Mouse (Mus musculus) liver, embryonic 12.5 days (tissue): Measurements from ENCODE around the gene Zfp11. TPM values are rescaled to one million over a fixed set of nuclear protein-coding genes. Genes with fewer than 3 reads are reported as not detected.
"Not testable (repeated sequence)": the region's sequence is repeated elsewhere in the genome, so short reads cannot be mapped to it uniquely, and the experiment has no call there.

Experiments used
- ATAC-seq: fragments of 200-750 bp; cut with Nextera tagmentation; 2 replicates; pipeline ENCODE4 v1.8.0; 2017; ENCODE audit warnings: moderate number of reproducible peaks, mild to moderate bottlenecking, moderate library complexity
- H3K27ac ChIP-seq: fragments of 300-500 bp; sonication (generic); 2 replicates; pipeline ENCODE4 v1.5.1; 2016; ENCODE audit warnings: mild to moderate bottlenecking
- H3K27me3 ChIP-seq: fragments of 300-500 bp; sonication (generic); replicated peaks from 2 replicates; pipeline ENCODE4 v1.6.1; 2016; ENCODE audit warnings: mild to moderate bottlenecking, moderate library complexity
- H3K36me3 ChIP-seq: fragments of 300-500 bp; sonication (generic); 2 replicates; pipeline ENCODE4 v1.6.1; 2016; ENCODE audit warnings: mild to moderate bottlenecking, moderate library complexity
- H3K4me1 ChIP-seq: fragments of 300-500 bp; sonication (generic); 2 replicates; pipeline ENCODE4 v1.6.1; 2016
- H3K4me2 ChIP-seq: fragments of 300-500 bp; sonication (generic); 2 replicates; pipeline ENCODE4 v1.6.1; 2016; ENCODE audit warnings: mild to moderate bottlenecking, moderate library complexity
- H3K4me3 ChIP-seq: fragments of 300-500 bp; sonication (generic); 2 replicates; pipeline ENCODE4 v1.5.1; 2016; ENCODE audit warnings: mild to moderate bottlenecking, moderate library complexity
- H3K9ac ChIP-seq: fragments of 300-500 bp; sonication (generic); 2 replicates; pipeline ENCODE4 v1.6.1; 2016; ENCODE audit warnings: mild to moderate bottlenecking, moderate library complexity
- H3K9me3 ChIP-seq: fragments of 300-500 bp; sonication (generic); replicated peaks from 2 replicates; pipeline ENCODE4 v1.6.1; 2016; ENCODE audit warnings: mild to moderate bottlenecking, moderate library complexity
- WGBS: fragments of 180-500 bp; shearing (Covaris S2); methylation state at CpG from one replicate; pipeline ENCODE4 v1.1.7; 2016; ENCODE audit not compliant: insufficient replicate concordance; 5-methylcytosine and 5-hydroxymethylcytosine counted together
- polyA plus RNA-seq: library from polyadenylated mRNA; unstranded; fragments of >200 nt; fragmentation: Nextera tagmentation; extraction: Ambion mirVana; gene quantifications from 2 replicates; pipeline ENCODE4 v1.2.1, GENCODE M21; 2016

Zfp11 gene
- 1.2 TPM in 2 replicates for polyA plus RNA-seq

- no peaks in the 10 kb centered on the region for H3K9me3 ChIP-seq
- under 1% methylated on average over 23 of the region's 23 CpGs for WGBS
- H3K9ac ChIP-seq = peak within 1 kb of the TSS; percentile 75
- peak within 1 kb of the TSS; percentile 75 for H3K4me3 ChIP-seq
- peak; percentile 82 for ATAC-seq
- H3K27me3 ChIP-seq = no peaks in the 10 kb centered on the region
- H3K27ac ChIP-seq = no peak within 1 kb of the TSS
- peaks cover 13% of the 10 kb centered on the region for H3K4me1 ChIP-seq
- H3K36me3 ChIP-seq = no peaks in the 10 kb centered on the region
- peak within 1 kb of the TSS; percentile 74 for H3K4me2 ChIP-seq
Measured at GRCm38 (mm10) chr5:129670036-129670458, at the start of gene Zfp11. Gene Zfp11, minus strand, starts transcription at chr5:129670099.

DNA sequence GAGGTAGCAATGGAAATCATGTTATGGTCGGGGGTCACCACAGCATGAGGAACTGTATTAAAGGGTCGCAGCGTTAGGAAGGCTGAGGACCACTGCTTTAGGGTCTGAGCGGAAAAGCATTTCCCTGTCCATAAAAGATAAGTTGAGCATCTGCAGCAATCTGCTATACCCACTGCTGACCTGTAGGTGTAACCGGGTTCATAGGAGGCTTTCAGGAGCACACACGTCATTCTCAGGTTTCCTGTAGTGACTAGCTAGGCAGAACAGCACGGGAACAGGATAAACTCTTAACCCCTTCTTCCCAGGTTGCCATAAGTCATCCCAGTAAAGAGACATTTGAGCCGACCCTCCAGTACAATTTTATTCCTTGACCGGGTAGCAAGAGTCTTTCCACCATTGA, 47.1 kb upstream of the Zfp11 start:
- no peak overlapping the region for H3K27ac ChIP-seq
- 0 out of 2 replicates have a peak overlapping the region, but pooled peaks have one; percentile 86 for H3K4me3 ChIP-seq
- no peak overlapping the region for H3K9ac ChIP-seq
- no peak for ATAC-seq
- H3K4me1 ChIP-seq = peaks cover 22% of the 10 kb centered on the region
- peaks cover 43% of the 10 kb centered on the region for H3K36me3 ChIP-seq
- H3K9me3 ChIP-seq = no peaks in the 10 kb centered on the region
- peaks cover 14% of the 10 kb centered on the region for H3K27me3 ChIP-seq
- 0 out of 2 replicates have a peak overlapping the region, but pooled peaks have one; percentile 88 for H3K4me2 ChIP-seq
- WGBS = 74% methylated on average over 9 of the region's 9 CpGs

GRCm38 (mm10) chr5:129715326-129715861, 45.5 kb upstream of the Zfp11 start, which contains the start of gene Mrps17:
Gene Mrps17, plus strand, starts transcription at chr5:129715497.
- WGBS = under 1% methylated on average over 33 of the region's 33 CpGs
- Histone ChIP-seq H3K9me3 (no peaks in the 10 kb centered on the region), H3K27ac (peak within 1 kb of the TSS; percentile 75), H3K4me3 (peak within 1 kb of the TSS; percentile 86), H3K9ac (peak within 1 kb of the TSS; percentile 89), H3K4me1 (peaks cover 22% of the 10 kb centered on the region), H3K36me3 (peaks cover 41% of the 10 kb centered on the region), H3K27me3 (peaks cover 18% of the 10 kb centered on the region), H3K4me2 (peak within 1 kb of the TSS; percentile 88)
- peak; percentile 97 for ATAC-seq

GRCm38 (mm10) chr5:129708412-129708811, 38.5 kb upstream of the Zfp11 start, which contains the start of gene Sept14:
Gene Sept14, minus strand, starts transcription at chr5:129708512.
- Histone ChIP-seq H3K27me3 (peaks cover 29% of the 10 kb centered on the region), H3K4me1 (0 out of 2 replicates have a peak, but pooled peaks cover under 1% of the 10 kb centered on the region), H3K36me3 (no peaks in the 10 kb centered on the region)

GRCm38 (mm10) chr5:129703368-129703767, 33.5 kb upstream of the Zfp11 start:
- no peaks in the 10 kb centered on the region for H3K9me3 ChIP-seq
- no peaks in the 10 kb centered on the region for H3K36me3 ChIP-seq
- peaks cover 2% of the 10 kb centered on the region; the same call in 1 of the 2 replicates for H3K4me1 ChIP-seq
- H3K4me3 ChIP-seq = no peak overlapping the region
- H3K4me2 ChIP-seq = no peak overlapping the region
- no peak for ATAC-seq
- H3K27ac ChIP-seq = no peak overlapping the region
- no peak overlapping the region for H3K9ac ChIP-seq
- H3K27me3 ChIP-seq = peaks cover 19% of the 10 kb centered on the region

More at GRCm38 (mm10) chr5:129708412-129708811, 38.5 kb upstream of the Zfp11 start, which contains the start of gene Sept14:
- H3K4me3 ChIP-seq = no peak within 1 kb of the TSS
- no peak within 1 kb of the TSS for H3K9ac ChIP-seq
- WGBS = 57% methylated on average over 2 of the region's 2 CpGs
- H3K27ac ChIP-seq = no peak within 1 kb of the TSS
- no peak within 1 kb of the TSS for H3K4me2 ChIP-seq
- no peaks in the 10 kb centered on the region for H3K9me3 ChIP-seq
- no peak for ATAC-seq

GRCm38 (mm10) chr5:129701706-129702105, 31.8 kb upstream of the Zfp11 start:
- no peak overlapping the region for H3K4me3 ChIP-seq
- H3K27ac ChIP-seq = no peak overlapping the region
- no peaks in the 10 kb centered on the region for H3K36me3 ChIP-seq
- peaks cover 2% of the 10 kb centered on the region; the same call in 1 of the 2 replicates for H3K4me1 ChIP-seq
- no peaks in the 10 kb centered on the region for H3K9me3 ChIP-seq
- H3K27me3 ChIP-seq = peaks cover 18% of the 10 kb centered on the region
- no peak overlapping the region for H3K4me2 ChIP-seq
- ATAC-seq = no peak
- H3K9ac ChIP-seq = no peak overlapping the region
- WGBS = 53% methylated on average over 1 of the region's 1 CpGs

DNA sequence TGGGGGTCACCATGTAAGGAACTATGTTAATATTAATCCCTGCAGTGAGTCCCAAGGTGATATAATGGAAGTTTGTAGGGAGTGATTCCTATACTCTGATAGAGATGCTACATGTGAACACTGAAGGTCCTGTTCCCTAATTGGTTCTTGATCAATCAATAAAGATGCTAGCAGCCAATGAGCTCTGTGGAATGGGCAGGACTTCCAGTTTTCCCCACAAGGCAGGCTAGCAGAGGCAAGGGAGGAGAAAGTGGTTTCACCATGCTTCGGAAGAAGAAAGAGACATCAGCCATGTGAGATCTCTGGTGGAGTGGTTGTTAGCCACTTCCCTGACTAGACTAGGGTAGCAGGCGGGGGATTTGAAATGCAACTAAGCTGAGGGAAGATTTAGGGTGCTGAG, 30.6 kb upstream of the Zfp11 start:
- Histone ChIP-seq H3K27ac (no peak overlapping the region), H3K4me1 (peaks cover 2% of the 10 kb centered on the region; the same call in 1 of the 2 replicates), H3K36me3 (no peaks in the 10 kb centered on the region), H3K9me3 (no peaks in the 10 kb centered on the region), H3K27me3 (peaks cover 18% of the 10 kb centered on the region), H3K4me3 (no peak overlapping the region), H3K4me2 (no peak overlapping the region), H3K9ac (no peak overlapping the region)
- 23% methylated on average over 2 of the region's 2 CpGs for WGBS
- ATAC-seq = no peak

DNA sequence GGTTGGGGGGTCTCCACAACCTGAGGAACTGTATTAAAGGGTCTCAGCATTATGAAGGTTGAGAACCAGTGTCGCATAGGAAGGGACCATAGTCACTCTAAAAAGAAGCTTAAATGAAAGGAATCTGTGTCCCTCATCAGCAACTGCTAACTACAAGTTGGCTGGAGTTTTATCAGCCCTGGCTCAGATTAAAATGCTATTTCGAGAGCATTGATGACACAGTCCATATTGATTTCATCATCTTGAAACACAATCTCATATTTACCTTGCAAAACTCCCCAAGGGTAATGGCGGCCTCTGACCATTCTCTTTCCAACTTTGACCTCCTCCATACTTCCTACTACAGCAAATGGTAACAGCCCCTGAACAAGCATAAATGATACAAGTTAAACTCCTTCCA, 20.6 kb upstream of the Zfp11 start:
- H3K9ac ChIP-seq = no peak overlapping the region
- H3K27ac ChIP-seq = no peak overlapping the region
- no peaks in the 10 kb centered on the region for H3K9me3 ChIP-seq
- no peaks in the 10 kb centered on the region for H3K4me1 ChIP-seq
- H3K4me2 ChIP-seq = no peak overlapping the region
- ATAC-seq = no peak
- no peak overlapping the region for H3K4me3 ChIP-seq
- H3K27me3 ChIP-seq = no peaks in the 10 kb centered on the region
- 58% methylated on average over 3 of the region's 3 CpGs for WGBS
- no peaks in the 10 kb centered on the region for H3K36me3 ChIP-seq

GRCm38 (mm10) chr5:129687621-129688020, 17.7 kb upstream of the Zfp11 start:
- H3K36me3 ChIP-seq = no peaks in the 10 kb centered on the region
- no peak overlapping the region for H3K4me2 ChIP-seq
- whole genome bisulfite sequencing = 64% methylated on average over 7 of the region's 7 CpGs
- H3K9me3 ChIP-seq = no peaks in the 10 kb centered on the region
- no peak overlapping the region for H3K4me3 ChIP-seq
- H3K27ac ChIP-seq = no peak overlapping the region
- ATAC-seq = no peak
- H3K4me1 ChIP-seq = no peaks in the 10 kb centered on the region
- H3K27me3 ChIP-seq = no peaks in the 10 kb centered on the region; the same call in 1 of the 2 replicates
- no peak overlapping the region for H3K9ac ChIP-seq

- H3K9me3 ChIP-seq, H3K27me3 ChIP-seq, H3K9ac ChIP-seq, H3K36me3 ChIP-seq, ATAC-seq, H3K4me3 ChIP-seq, H3K4me2 ChIP-seq, H3K4me1 ChIP-seq, H3K27ac ChIP-seq: not testable (repeated sequence)
- WGBS = 77% methylated on average over 5 of the region's 5 CpGs
Measured at GRCm38 (mm10) chr5:129685141-129685540, 15.2 kb upstream of the Zfp11 start.

DNA sequence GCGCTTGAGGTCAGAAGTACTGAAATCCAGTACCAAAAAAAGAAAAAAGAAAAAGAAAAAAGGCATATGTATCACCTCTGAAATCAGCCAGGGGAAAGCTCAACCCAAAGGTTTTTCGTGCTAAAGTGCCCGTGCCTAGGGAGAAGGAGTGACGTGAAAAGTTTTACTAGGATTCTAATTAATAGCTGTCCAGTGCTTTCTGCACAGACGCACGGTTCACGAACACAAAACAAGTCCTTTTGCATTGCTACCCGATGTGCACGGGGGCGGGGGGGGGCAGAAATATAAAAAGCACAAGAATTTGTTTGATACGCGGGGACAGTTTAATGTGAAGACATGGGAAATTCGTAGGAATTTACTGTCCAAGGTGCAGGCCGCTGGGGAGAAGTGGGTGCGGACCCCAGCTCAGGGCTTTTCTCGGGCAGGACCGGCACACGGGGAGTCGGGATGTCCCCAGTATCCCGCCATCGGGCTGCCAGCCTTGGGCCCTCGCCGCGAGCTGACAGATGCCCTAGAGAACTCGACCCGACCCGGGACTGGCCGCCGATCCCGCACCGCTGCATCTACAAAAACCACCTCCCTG, 355 bp downstream of the Zfp11 start:
- WGBS = under 1% methylated on average over 31 of the region's 31 CpGs
- peak; percentile 11; the same call in 1 of the 2 replicates for ATAC-seq
- Histone ChIP-seq H3K9ac (peak overlapping the region; percentile 75), H3K36me3 (no peaks in the 10 kb centered on the region), H3K4me1 (peaks cover 13% of the 10 kb centered on the region), H3K9me3 (no peaks in the 10 kb centered on the region), H3K4me2 (peak overlapping the region; percentile 74), H3K27me3 (no peaks in the 10 kb centered on the region), H3K4me3 (peak overlapping the region; percentile 75), H3K27ac (no peak overlapping the region)

GRCm38 (mm10) chr5:129667851-129668250, 2.0 kb downstream of the Zfp11 start:
- WGBS = 63% methylated on average over 4 of the region's 4 CpGs
- Histone ChIP-seq H3K4me1 (peaks cover 13% of the 10 kb centered on the region), H3K27ac (no peak overlapping the region), H3K9me3 (no peaks in the 10 kb centered on the region), H3K4me3 (no peak overlapping the region), H3K36me3 (no peaks in the 10 kb centered on the region), H3K27me3 (no peaks in the 10 kb centered on the region), H3K9ac (no peak overlapping the region), H3K4me2 (no peak overlapping the region)
- ATAC-seq = no peak
